Mouse (Mus musculus): Measurements from ENCODE around the gene Itga1. TPM values are rescaled to one million over a fixed set of nuclear protein-coding genes. Genes with fewer than 3 reads are reported as not detected.
A peak's percentile ranks its signal among the peaks of the same experiment; 100 is the strongest.

The Itga1 gene
- polyA plus RNA-seq, 1 experiment = 4.5 TPM

DNA sequence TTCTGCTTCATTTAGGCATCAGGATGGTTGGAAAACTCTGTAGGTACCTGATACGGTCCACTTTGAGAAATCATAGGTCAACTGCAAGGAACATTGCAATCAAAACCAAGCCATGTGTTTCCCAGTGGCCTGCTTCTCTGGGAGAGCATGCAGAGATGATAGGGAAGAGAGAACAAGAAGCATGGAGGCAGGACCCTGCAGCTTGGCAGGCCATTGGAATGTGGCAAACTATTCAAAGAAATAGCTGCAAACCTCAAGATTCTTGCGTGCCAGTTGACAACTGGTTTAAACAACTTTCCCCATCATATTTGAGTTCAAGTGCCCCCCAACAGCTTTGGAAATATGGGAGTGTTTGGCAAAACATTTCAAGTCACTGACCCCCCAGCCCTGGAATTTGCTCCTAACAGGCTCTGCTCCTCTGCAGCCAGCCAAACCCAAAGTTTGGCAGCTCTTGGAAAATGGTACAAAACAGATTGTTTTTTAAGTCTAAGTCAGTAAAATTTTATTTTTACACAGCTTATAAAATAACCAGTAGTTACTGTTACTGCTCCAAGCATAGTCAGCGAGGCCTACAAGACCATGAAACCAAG lies 21.7 kb downstream of the Itga1 start:
- Histone ChIP-seq H3K27me3 (ENCODE audit: control insufficient read depth, insufficient read depth, low read length) (no peaks in the 10 kb centered on the region), H3K36me3 (ENCODE audit: control insufficient read depth, insufficient read depth, low read length) (no peaks in the 10 kb centered on the region), H3K4me1 (ENCODE audit: control insufficient read depth, insufficient read depth, insufficient read length) (no peaks in the 10 kb centered on the region), H3K4me3 (ENCODE audit: extremely low read depth, insufficient read depth, insufficient read length) (no peak overlapping the region), H3K27ac (ENCODE audit: insufficient read depth, low read length) (0 out of 2 replicates have a peak overlapping the region, but pooled peaks have one; percentile 46)
- WGBS = 85% methylated on average over 3 of the region's 3 CpGs
- no peak for TF ChIP-seq POLR2A (IDR thresholded peaks at IDR 0.05; ENCODE audit: low read depth, low read length)
- no peak for DNase-seq (ENCODE audit: low read depth in 1 of 2, low spot score in 2 of 2)

DNA sequence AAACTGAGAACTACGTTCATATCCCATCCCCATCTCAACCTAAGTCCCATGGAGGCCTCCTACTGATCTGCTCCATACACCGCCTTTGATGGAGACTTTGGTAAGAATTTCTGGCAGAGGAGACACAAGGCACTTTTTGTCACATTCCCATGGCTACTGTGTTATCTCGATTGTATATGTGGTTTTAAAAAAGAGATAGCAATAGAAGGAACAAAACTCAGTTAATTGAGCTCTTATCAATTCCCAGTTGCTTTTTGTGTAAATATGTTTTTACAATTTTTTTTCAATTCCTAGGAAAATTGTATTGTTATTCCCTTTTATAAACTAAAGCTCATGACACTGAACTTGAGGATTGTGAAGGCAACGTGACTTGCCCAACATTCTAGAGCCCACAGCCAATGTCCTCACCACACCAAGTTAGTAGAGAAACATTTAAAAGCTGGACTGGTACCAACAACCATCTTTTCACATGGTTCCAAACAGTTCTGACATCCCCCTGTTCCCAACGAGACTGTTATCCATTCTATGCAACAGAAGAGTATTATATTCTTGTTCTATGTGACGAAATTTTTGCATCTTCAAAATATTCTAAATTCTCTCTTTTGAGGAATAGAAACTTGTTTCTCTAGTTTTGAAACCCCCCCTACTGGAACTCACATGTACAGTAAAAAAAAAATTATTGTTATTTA lies 22.6 kb downstream of the Itga1 start:
- H3K36me3 ChIP-seq (ENCODE audit: control insufficient read depth, insufficient read depth, low read length) = no peaks in the 10 kb centered on the region
- no peaks in the 10 kb centered on the region for H3K27me3 ChIP-seq (ENCODE audit: control insufficient read depth, insufficient read depth, low read length)
- no peak for DNase-seq (ENCODE audit: low read depth in 1 of 2, low spot score in 2 of 2)
- no peaks in the 10 kb centered on the region; the same call in 1 of the 2 replicates for H3K4me1 ChIP-seq (ENCODE audit: control insufficient read depth, insufficient read depth, insufficient read length)
- 78% methylated on average over 6 of the region's 6 CpGs for WGBS
- H3K27ac ChIP-seq (ENCODE audit: insufficient read depth, low read length) = no peak overlapping the region
- H3K4me3 ChIP-seq (ENCODE audit: extremely low read depth, insufficient read depth, insufficient read length) = no peak overlapping the region
- TF ChIP-seq CTCF (IDR thresholded peaks at IDR 0.05; ENCODE audit: extremely low read depth, insufficient read depth, insufficient read length, insufficient replicate concordance) (no peak), POLR2A (IDR thresholded peaks at IDR 0.05; ENCODE audit: low read depth, low read length) (no peak)

DNA sequence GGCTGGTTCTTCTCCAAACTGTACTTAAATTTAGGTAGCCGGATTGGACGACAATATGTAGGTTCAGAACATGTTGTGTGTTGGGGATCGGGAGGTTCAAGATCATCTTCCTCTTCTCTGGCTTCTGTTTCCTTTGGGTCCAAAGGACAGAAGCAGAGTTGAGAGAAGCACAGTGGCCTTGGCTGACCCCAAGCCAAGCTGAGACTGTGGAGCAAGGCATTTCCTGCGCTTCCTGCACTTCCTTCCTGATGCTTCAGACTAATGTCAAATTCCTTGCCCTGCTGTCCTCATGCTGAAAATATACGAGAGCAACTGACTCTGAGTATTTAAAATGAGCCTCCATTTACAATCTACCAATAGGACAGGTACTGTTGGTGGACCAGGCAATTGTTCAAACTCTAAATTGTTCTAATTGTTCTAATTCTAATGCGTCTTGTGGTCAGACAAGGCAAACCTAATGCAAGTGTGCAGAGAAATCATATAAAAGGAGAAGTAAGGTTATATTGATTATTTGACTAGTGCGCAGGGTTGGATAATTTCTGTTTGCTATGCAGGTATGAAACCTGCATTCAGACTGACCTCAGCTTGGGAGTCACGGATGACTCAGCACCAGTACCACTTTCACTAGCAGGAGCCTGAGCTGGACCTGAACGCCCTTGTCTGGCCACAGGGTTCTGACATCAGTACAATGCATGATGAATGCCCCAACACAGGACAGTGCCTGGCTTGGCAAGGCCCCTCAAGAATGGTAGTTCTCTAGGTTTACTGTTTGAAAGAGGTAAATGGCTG lies 24.2 kb downstream of the Itga1 start:
- DNase-seq (ENCODE audit: low read depth in 1 of 2, low spot score in 2 of 2) = no peak
- WGBS = 49% methylated on average over 9 of the region's 9 CpGs
- H3K36me3 ChIP-seq (ENCODE audit: control insufficient read depth, insufficient read depth, low read length) = no peaks in the 10 kb centered on the region
- H3K4me3 ChIP-seq (ENCODE audit: extremely low read depth, insufficient read depth, insufficient read length) = no peak overlapping the region
- no peaks in the 10 kb centered on the region for H3K27me3 ChIP-seq (ENCODE audit: control insufficient read depth, insufficient read depth, low read length)
- no peak overlapping the region; the same call in 1 of the 2 replicates for H3K27ac ChIP-seq (ENCODE audit: insufficient read depth, low read length)
- H3K4me1 ChIP-seq (ENCODE audit: control insufficient read depth, insufficient read depth, insufficient read length) = no peaks in the 10 kb centered on the region; the same call in 1 of the 2 replicates
- TF ChIP-seq POLR2A (IDR thresholded peaks at IDR 0.05; ENCODE audit: low read depth, low read length) (no peak), CTCF (IDR thresholded peaks at IDR 0.05; ENCODE audit: extremely low read depth, insufficient read depth, insufficient read length, insufficient replicate concordance) (no peak)

DNA sequence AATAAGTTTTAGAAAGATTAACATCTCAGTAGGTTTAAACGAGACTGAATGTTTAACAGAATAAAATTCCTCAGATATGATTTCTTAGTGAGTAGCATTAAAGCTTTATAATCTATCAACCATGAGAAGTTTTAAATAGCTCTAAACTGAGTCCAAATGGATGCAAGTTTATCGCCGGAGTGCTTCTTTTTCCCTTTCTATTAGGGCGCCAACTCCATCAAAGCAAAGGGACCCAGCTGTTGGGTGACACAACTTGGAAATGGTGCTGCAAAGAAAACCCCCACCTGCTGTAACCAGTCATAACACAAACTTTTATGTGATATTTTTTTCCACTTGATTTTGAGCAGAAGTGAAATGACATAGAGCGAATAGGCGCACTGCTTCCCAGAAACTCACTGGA lies 29.4 kb downstream of the Itga1 start:
- H3K27me3 ChIP-seq (ENCODE audit: control insufficient read depth, insufficient read depth, low read length) = no peaks in the 10 kb centered on the region
- H3K27ac ChIP-seq (ENCODE audit: insufficient read depth, low read length) = no peak overlapping the region
- DNase-seq (ENCODE audit: low read depth in 1 of 2, low spot score in 2 of 2) = no peak
- H3K36me3 ChIP-seq (ENCODE audit: control insufficient read depth, insufficient read depth, low read length) = no peaks in the 10 kb centered on the region
- TF ChIP-seq POLR2A (IDR thresholded peaks at IDR 0.05; ENCODE audit: low read depth, low read length) (no peak), CTCF (IDR thresholded peaks at IDR 0.05; ENCODE audit: extremely low read depth, insufficient read depth, insufficient read length, insufficient replicate concordance) (no peak)
- no peaks in the 10 kb centered on the region; the same call in 1 of the 2 replicates for H3K4me1 ChIP-seq (ENCODE audit: control insufficient read depth, insufficient read depth, insufficient read length)
- H3K4me3 ChIP-seq (ENCODE audit: extremely low read depth, insufficient read depth, insufficient read length) = no peak overlapping the region
- WGBS = 87% methylated on average over 6 of the region's 6 CpGs

DNA sequence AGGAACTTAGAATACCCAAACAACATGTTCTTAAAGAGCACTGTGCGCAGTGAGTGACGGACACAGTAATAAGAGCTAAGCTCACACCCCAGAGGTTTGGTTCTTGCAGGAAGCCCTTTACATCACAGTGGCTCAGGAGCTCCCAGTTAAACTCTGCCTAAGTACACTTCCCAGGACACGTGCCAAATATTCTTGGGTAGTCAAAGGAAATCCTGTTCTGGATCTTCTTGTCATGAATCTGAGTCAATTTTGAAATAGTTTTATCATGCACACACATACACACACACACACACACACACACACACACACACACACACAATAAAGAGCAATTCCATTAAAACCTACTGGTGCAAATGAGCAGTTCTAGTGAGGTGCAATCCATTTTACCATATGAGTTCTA lies 30.3 kb downstream of the Itga1 start:
- 87% methylated on average over 3 of the region's 3 CpGs for WGBS
- Histone ChIP-seq H3K36me3 (ENCODE audit: control insufficient read depth, insufficient read depth, low read length) (no peaks in the 10 kb centered on the region), H3K4me3 (ENCODE audit: extremely low read depth, insufficient read depth, insufficient read length) (no peak overlapping the region), H3K27me3 (ENCODE audit: control insufficient read depth, insufficient read depth, low read length) (no peaks in the 10 kb centered on the region), H3K27ac (ENCODE audit: insufficient read depth, low read length) (no peak overlapping the region), H3K4me1 (ENCODE audit: control insufficient read depth, insufficient read depth, insufficient read length) (no peaks in the 10 kb centered on the region; the same call in 1 of the 2 replicates)
- TF ChIP-seq POLR2A (IDR thresholded peaks at IDR 0.05; ENCODE audit: low read depth, low read length) (no peak), CTCF (IDR thresholded peaks at IDR 0.05; ENCODE audit: extremely low read depth, insufficient read depth, insufficient read length, insufficient replicate concordance) (no peak)
- DNase-seq (ENCODE audit: low read depth in 1 of 2, low spot score in 2 of 2) = no peak

DNA sequence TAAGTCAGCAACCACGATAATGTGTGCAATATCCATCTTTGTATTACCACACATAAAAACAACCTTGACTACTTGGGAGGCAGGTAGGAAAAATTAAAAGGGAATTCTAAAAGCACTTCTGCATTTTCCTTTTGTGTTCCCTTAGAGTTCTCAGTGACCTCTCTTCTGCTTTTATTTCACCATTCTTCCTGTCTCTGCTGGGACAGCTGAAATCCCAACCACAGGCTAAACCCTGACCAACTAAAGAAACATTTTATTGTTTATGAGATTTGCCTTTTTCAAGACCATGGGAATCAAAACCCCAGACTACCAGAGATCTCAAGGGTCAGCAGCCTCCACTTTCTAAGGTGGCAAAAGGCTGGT lies 33.8 kb downstream of the Itga1 start:
- WGBS = 93% methylated on average over 1 of the region's 1 CpGs
- no peak overlapping the region for H3K27ac ChIP-seq (ENCODE audit: insufficient read depth, low read length)
- no peak for DNase-seq (ENCODE audit: low read depth in 1 of 2, low spot score in 2 of 2)

More for the DNA sequence above, 33.8 kb downstream of the Itga1 start:
- H3K4me3 ChIP-seq (ENCODE audit: extremely low read depth, insufficient read depth, insufficient read length) = no peak overlapping the region
- H3K27me3 ChIP-seq (ENCODE audit: control insufficient read depth, insufficient read depth, low read length) = no peaks in the 10 kb centered on the region
- H3K36me3 ChIP-seq (ENCODE audit: control insufficient read depth, insufficient read depth, low read length) = no peaks in the 10 kb centered on the region
- H3K4me1 ChIP-seq (ENCODE audit: control insufficient read depth, insufficient read depth, insufficient read length) = no peaks in the 10 kb centered on the region
- TF ChIP-seq POLR2A (IDR thresholded peaks at IDR 0.05; ENCODE audit: low read depth, low read length) = no peak
- TF ChIP-seq CTCF (IDR thresholded peaks at IDR 0.05; ENCODE audit: extremely low read depth, insufficient read depth, insufficient read length, insufficient replicate concordance) = no peak

All from spleen, adult 2 months (tissue).